Mouse (Mus musculus): ENCODE data around the gene D430042O09Rik. TPM values are rescaled to one million over a fixed set of nuclear protein-coding genes. Genes with fewer than 3 reads are reported as not detected.

The D430042O09Rik gene
- polyA plus RNA-seq, 1 experiment from 2014 or later: 12.1 TPM

GRCm38 (mm10) chr7:125746621-125747315 lies 39.1 kb downstream of the D430042O09Rik start:
- no peaks in the 10 kb centered on the region for H3K27me3 ChIP-seq (ENCODE audit: control insufficient read depth, insufficient read depth, low read length)
- no peak overlapping the region for H3K4me3 ChIP-seq (ENCODE audit: low read depth, low read length)
- H3K4me1 ChIP-seq (ENCODE audit: control insufficient read depth, insufficient read depth, low read length): no peaks in the 10 kb centered on the region
- no peak overlapping the region for H3K27ac ChIP-seq (ENCODE audit: low read depth, low read length)
- H3K9me3 ChIP-seq (ENCODE audit: control insufficient read depth, low read length): no peaks in the 10 kb centered on the region
- H3K9ac ChIP-seq (ENCODE audit: low read length): no peak overlapping the region
- H3K36me3 ChIP-seq (ENCODE audit: control insufficient read depth, insufficient read depth, low read length): no peaks in the 10 kb centered on the region; the same call in 1 of the 2 replicates
- H3K4me2 ChIP-seq (ENCODE audit: low read depth): no peak overlapping the region
- WGBS: 85% methylated on average over 2 of the region's 2 CpGs
- ATAC-seq (ENCODE audit: insufficient read depth, low FRiP score, low TSS enrichment) (no peak), DNase-seq (ENCODE audit: low spot score) (peak; percentile 4)

- no peaks in the 10 kb centered on the region for H3K27me3 ChIP-seq (ENCODE audit: control insufficient read depth, insufficient read depth, low read length)
- H3K4me2 ChIP-seq (ENCODE audit: low read depth): no peak overlapping the region
- no peak overlapping the region for H3K4me3 ChIP-seq (ENCODE audit: low read depth, low read length)
- no peak overlapping the region for H3K9ac ChIP-seq (ENCODE audit: low read length)
- DNase-seq (ENCODE audit: low spot score) (peak; percentile 12), ATAC-seq (ENCODE audit: insufficient read depth, low FRiP score, low TSS enrichment) (no peak)
- WGBS: 62% methylated on average over 7 of the region's 7 CpGs
- H3K27ac ChIP-seq (ENCODE audit: low read depth, low read length): no peak overlapping the region
- no peaks in the 10 kb centered on the region for H3K9me3 ChIP-seq (ENCODE audit: control insufficient read depth, low read length)
- no peaks in the 10 kb centered on the region for H3K4me1 ChIP-seq (ENCODE audit: control insufficient read depth, insufficient read depth, low read length)
- H3K36me3 ChIP-seq (ENCODE audit: control insufficient read depth, insufficient read depth, low read length): no peaks in the 10 kb centered on the region; the same call in 1 of the 2 replicates
These were observed 39.6 kb downstream of the D430042O09Rik start for GRCm38 (mm10) chr7:125747316-125747690.

- WGBS: 59% methylated on average over 3 of the region's 3 CpGs
- Histone ChIP-seq H3K4me1 (ENCODE audit: control insufficient read depth, insufficient read depth, low read length) (no peaks in the 10 kb centered on the region), H3K9me3 (ENCODE audit: control insufficient read depth, low read length) (no peaks in the 10 kb centered on the region), H3K9ac (ENCODE audit: low read length) (no peak overlapping the region; the same call in 1 of the 2 replicates), H3K4me3 (ENCODE audit: low read depth, low read length) (no peak overlapping the region), H3K36me3 (ENCODE audit: control insufficient read depth, insufficient read depth, low read length) (no peaks in the 10 kb centered on the region; the same call in 1 of the 2 replicates), H3K27me3 (ENCODE audit: control insufficient read depth, insufficient read depth, low read length) (no peaks in the 10 kb centered on the region), H3K4me2 (ENCODE audit: low read depth) (no peak overlapping the region), H3K27ac (ENCODE audit: low read depth, low read length) (no peak overlapping the region)
- peak; percentile 48 for DNase-seq (ENCODE audit: low spot score)
- no peak; the same call in 1 of the 2 replicates for ATAC-seq (ENCODE audit: insufficient read depth, low FRiP score, low TSS enrichment)
These were observed 40.5 kb downstream of the D430042O09Rik start for GRCm38 (mm10) chr7:125748186-125748585.

- H3K4me1 ChIP-seq (ENCODE audit: control insufficient read depth, insufficient read depth, low read length): no peaks in the 10 kb centered on the region
- H3K36me3 ChIP-seq (ENCODE audit: control insufficient read depth, insufficient read depth, low read length): no peaks in the 10 kb centered on the region; the same call in 1 of the 2 replicates
- H3K27ac ChIP-seq (ENCODE audit: low read depth, low read length): no peak overlapping the region
- 88% methylated on average over 7 of the region's 7 CpGs for WGBS
- no peaks in the 10 kb centered on the region for H3K27me3 ChIP-seq (ENCODE audit: control insufficient read depth, insufficient read depth, low read length)
- H3K9me3 ChIP-seq (ENCODE audit: control insufficient read depth, low read length): no peaks in the 10 kb centered on the region
- ATAC-seq (ENCODE audit: insufficient read depth, low FRiP score, low TSS enrichment): no peak
- H3K4me2 ChIP-seq (ENCODE audit: low read depth): no peak overlapping the region
- H3K4me3 ChIP-seq (ENCODE audit: low read depth, low read length): no peak overlapping the region
- DNase-seq (ENCODE audit: low spot score): peak; percentile 6
- H3K9ac ChIP-seq (ENCODE audit: low read length): no peak overlapping the region
These were observed 45.1 kb downstream of the D430042O09Rik start for GRCm38 (mm10) chr7:125752699-125753325.

- H3K4me3 ChIP-seq (ENCODE audit: low read depth, low read length): no peak overlapping the region
- H3K27me3 ChIP-seq (ENCODE audit: control insufficient read depth, insufficient read depth, low read length): no peaks in the 10 kb centered on the region
- H3K27ac ChIP-seq (ENCODE audit: low read depth, low read length): no peak overlapping the region
- H3K9ac ChIP-seq (ENCODE audit: low read length): no peak overlapping the region
- 87% methylated on average over 3 of the region's 3 CpGs for WGBS
- DNase-seq (ENCODE audit: low spot score): peak; percentile 5
- H3K4me1 ChIP-seq (ENCODE audit: control insufficient read depth, insufficient read depth, low read length): no peaks in the 10 kb centered on the region
- no peaks in the 10 kb centered on the region; the same call in 1 of the 2 replicates for H3K36me3 ChIP-seq (ENCODE audit: control insufficient read depth, insufficient read depth, low read length)
- no peak for ATAC-seq (ENCODE audit: insufficient read depth, low FRiP score, low TSS enrichment)
- no peak overlapping the region for H3K4me2 ChIP-seq (ENCODE audit: low read depth)
- no peaks in the 10 kb centered on the region for H3K9me3 ChIP-seq (ENCODE audit: control insufficient read depth, low read length)
These were observed 45.6 kb downstream of the D430042O09Rik start for GRCm38 (mm10) chr7:125753326-125753715.

GRCm38 (mm10) chr7:125756806-125757205 lies 49.1 kb downstream of the D430042O09Rik start:
- no peak overlapping the region for H3K4me3 ChIP-seq (ENCODE audit: low read depth, low read length)
- H3K9me3 ChIP-seq (ENCODE audit: control insufficient read depth, low read length): no peaks in the 10 kb centered on the region
- no peak for DNase-seq (ENCODE audit: low spot score)
- H3K4me2 ChIP-seq (ENCODE audit: low read depth): no peak overlapping the region
- no peaks in the 10 kb centered on the region for H3K27me3 ChIP-seq (ENCODE audit: control insufficient read depth, insufficient read depth, low read length)
- no peak overlapping the region for H3K9ac ChIP-seq (ENCODE audit: low read length)
- WGBS: 81% methylated on average over 6 of the region's 6 CpGs
- H3K4me1 ChIP-seq (ENCODE audit: control insufficient read depth, insufficient read depth, low read length): no peaks in the 10 kb centered on the region
- no peaks in the 10 kb centered on the region; the same call in 1 of the 2 replicates for H3K36me3 ChIP-seq (ENCODE audit: control insufficient read depth, insufficient read depth, low read length)
- H3K27ac ChIP-seq (ENCODE audit: low read depth, low read length): no peak overlapping the region
- ATAC-seq (ENCODE audit: insufficient read depth, low FRiP score, low TSS enrichment): no peak

- H3K4me1 ChIP-seq (ENCODE audit: control insufficient read depth, insufficient read depth, low read length): no peaks in the 10 kb centered on the region
- no peak overlapping the region for H3K27ac ChIP-seq (ENCODE audit: low read depth, low read length)
- H3K9me3 ChIP-seq (ENCODE audit: control insufficient read depth, low read length): no peaks in the 10 kb centered on the region
- H3K36me3 ChIP-seq (ENCODE audit: control insufficient read depth, insufficient read depth, low read length): no peaks in the 10 kb centered on the region; the same call in 1 of the 2 replicates
- H3K4me3 ChIP-seq (ENCODE audit: low read depth, low read length): no peak overlapping the region
- H3K4me2 ChIP-seq (ENCODE audit: low read depth): no peak overlapping the region
- WGBS: 81% methylated on average over 6 of the region's 6 CpGs
- no peak for DNase-seq (ENCODE audit: low spot score)
- no peaks in the 10 kb centered on the region for H3K27me3 ChIP-seq (ENCODE audit: control insufficient read depth, insufficient read depth, low read length)
- H3K9ac ChIP-seq (ENCODE audit: low read length): no peak overlapping the region
- ATAC-seq (ENCODE audit: insufficient read depth, low FRiP score, low TSS enrichment): no peak
These were observed 50.4 kb downstream of the D430042O09Rik start for GRCm38 (mm10) chr7:125757896-125758623.

- 75% methylated on average over 2 of the region's 2 CpGs for WGBS
- no peak for DNase-seq (ENCODE audit: low spot score)
- Histone ChIP-seq H3K9me3 (ENCODE audit: control insufficient read depth, low read length) (no peaks in the 10 kb centered on the region), H3K36me3 (ENCODE audit: control insufficient read depth, insufficient read depth, low read length) (no peaks in the 10 kb centered on the region), H3K4me3 (ENCODE audit: low read depth, low read length) (no peak overlapping the region), H3K27ac (ENCODE audit: low read depth, low read length) (no peak overlapping the region), H3K27me3 (ENCODE audit: control insufficient read depth, insufficient read depth, low read length) (no peaks in the 10 kb centered on the region), H3K4me2 (ENCODE audit: low read depth) (no peak overlapping the region), H3K9ac (ENCODE audit: low read length) (no peak overlapping the region), H3K4me1 (ENCODE audit: control insufficient read depth, insufficient read depth, low read length) (no peaks in the 10 kb centered on the region; the same call in 1 of the 2 replicates)
- no peak for ATAC-seq (ENCODE audit: insufficient read depth, low FRiP score, low TSS enrichment)
These were observed 54.6 kb downstream of the D430042O09Rik start for GRCm38 (mm10) chr7:125762289-125762688.
